Mouse (Mus musculus): ENCODE results near the gene Dpm2. TPM values are rescaled to one million over a fixed set of nuclear protein-coding genes. Genes with fewer than 3 reads are reported as not detected.

Dpm2 gene
- total RNA-seq (2022): 10 to 100 TPM; 73.1 to 87.1 (median 74.8) TPM

GRCm38 (mm10) chr2:32570698-32571494 lies at the start of gene Dpm2:
TSS of gene Dpm2 (plus strand) at chr2:32570858.
- peak; percentile 91 to 92 for DNase-seq (ENCODE audit: low spot score in 2 of 2)

- DNase-seq (ENCODE audit: low spot score in 2 of 2): no peak
These were observed 46.1 kb upstream of the Dpm2 start for GRCm38 (mm10) chr2:32524536-32525031.

GRCm38 (mm10) chr2:32525816-32526215 lies 44.8 kb upstream of the Dpm2 start:
- DNase-seq (ENCODE audit: low spot score in 2 of 2): no peak

GRCm38 (mm10) chr2:32527468-32527966 lies 43.1 kb upstream of the Dpm2 start:
- no peak for DNase-seq (ENCODE audit: low spot score in 2 of 2)

GRCm38 (mm10) chr2:32528326-32528725 lies 42.3 kb upstream of the Dpm2 start:
- no peak for DNase-seq (ENCODE audit: low spot score in 2 of 2)

- DNase-seq (ENCODE audit: low spot score in 2 of 2): no peak
These were observed 40.2 kb upstream of the Dpm2 start for GRCm38 (mm10) chr2:32530479-32530878.

GRCm38 (mm10) chr2:32533163-32533562 lies 37.5 kb upstream of the Dpm2 start:
- no peak for DNase-seq (ENCODE audit: low spot score in 2 of 2)

- DNase-seq (ENCODE audit: low spot score in 2 of 2): no peak
These were observed 36.5 kb upstream of the Dpm2 start for GRCm38 (mm10) chr2:32534061-32534732.

- peak; percentile 97 to 98 for DNase-seq (ENCODE audit: low spot score in 2 of 2)
These were observed 35.8 kb upstream of the Dpm2 start, which contains the start of gene Fam102a for GRCm38 (mm10) chr2:32534733-32535471. TSS of gene Fam102a (plus strand) at chr2:32535332.

- DNase-seq (ENCODE audit: low spot score in 2 of 2): no peak
These were observed 35.1 kb upstream of the Dpm2 start for GRCm38 (mm10) chr2:32535501-32535991.

- no peak for DNase-seq (ENCODE audit: low spot score in 2 of 2)
These were observed 34.5 kb upstream of the Dpm2 start for GRCm38 (mm10) chr2:32536086-32536633.

- peak; percentile 60 to 69 for DNase-seq (ENCODE audit: low spot score in 2 of 2)
These were observed 33.9 kb upstream of the Dpm2 start for GRCm38 (mm10) chr2:32536634-32537359.

GRCm38 (mm10) chr2:32537360-32537905 lies 33.2 kb upstream of the Dpm2 start:
- DNase-seq (ENCODE audit: low spot score in 2 of 2): no peak

GRCm38 (mm10) chr2:32537941-32538340 lies 32.7 kb upstream of the Dpm2 start:
- no peak for DNase-seq (ENCODE audit: low spot score in 2 of 2)

- no peak for DNase-seq (ENCODE audit: low spot score in 2 of 2)
These were observed 32.2 kb upstream of the Dpm2 start for GRCm38 (mm10) chr2:32538461-32538860.

GRCm38 (mm10) chr2:32539452-32539981 lies 31.1 kb upstream of the Dpm2 start:
- DNase-seq (ENCODE audit: low spot score in 2 of 2): no peak

- DNase-seq (ENCODE audit: low spot score in 2 of 2): no peak
These were observed 29.2 kb upstream of the Dpm2 start for GRCm38 (mm10) chr2:32541333-32541908.

- no peak for DNase-seq (ENCODE audit: low spot score in 2 of 2)
These were observed 28.6 kb upstream of the Dpm2 start for GRCm38 (mm10) chr2:32541986-32542573.

GRCm38 (mm10) chr2:32543031-32543449 lies 27.6 kb upstream of the Dpm2 start:
- DNase-seq (ENCODE audit: low spot score in 2 of 2): peak in 1 of 2 experiments; percentile 58
